Mouse (Mus musculus): ENCODE measurements around the gene Tsku. TPM values are rescaled to one million over a fixed set of nuclear protein-coding genes. Genes with fewer than 3 reads are reported as not detected.

Tsku gene
- total RNA-seq, 2 experiments from 2014 or later, result 2.1 to 2.7 TPM

DNA sequence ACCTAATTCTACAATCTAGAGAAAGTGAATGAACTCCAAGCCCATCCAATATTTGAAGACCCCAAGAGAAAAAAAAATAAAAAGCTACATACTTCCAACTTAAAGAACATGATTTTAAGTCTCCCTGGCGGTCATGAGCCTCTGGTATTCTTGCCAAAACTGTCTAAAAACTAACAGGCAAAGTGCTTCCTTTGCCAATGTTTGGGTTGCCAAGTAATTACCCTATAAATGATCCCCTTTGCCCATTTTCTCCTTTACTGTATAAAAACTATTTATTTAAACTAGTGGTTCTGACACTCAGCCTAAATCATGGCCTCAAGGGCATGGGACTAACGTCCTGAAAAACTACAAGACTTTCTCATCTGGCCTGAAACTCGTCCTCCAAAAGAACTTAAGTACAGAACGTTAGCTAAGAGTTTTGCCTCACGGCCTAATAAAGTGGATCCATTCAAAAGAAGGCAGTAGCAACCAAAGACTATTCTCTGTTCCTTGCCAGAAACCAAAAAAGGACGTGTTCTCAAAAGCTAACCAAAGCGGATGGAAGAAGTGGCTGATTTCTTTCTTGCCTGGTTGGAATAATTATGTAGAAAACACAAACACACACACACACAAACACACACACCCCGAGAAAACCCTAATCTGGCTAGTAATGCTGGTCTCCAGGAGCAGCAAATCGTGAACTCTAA, 53.1 kb downstream of the Tsku start:
- intact Hi-C loops (cut with DNase I), result no loop called here
- no peak for DNase-seq (ENCODE audit: low spot score in 2 of 2)

DNA sequence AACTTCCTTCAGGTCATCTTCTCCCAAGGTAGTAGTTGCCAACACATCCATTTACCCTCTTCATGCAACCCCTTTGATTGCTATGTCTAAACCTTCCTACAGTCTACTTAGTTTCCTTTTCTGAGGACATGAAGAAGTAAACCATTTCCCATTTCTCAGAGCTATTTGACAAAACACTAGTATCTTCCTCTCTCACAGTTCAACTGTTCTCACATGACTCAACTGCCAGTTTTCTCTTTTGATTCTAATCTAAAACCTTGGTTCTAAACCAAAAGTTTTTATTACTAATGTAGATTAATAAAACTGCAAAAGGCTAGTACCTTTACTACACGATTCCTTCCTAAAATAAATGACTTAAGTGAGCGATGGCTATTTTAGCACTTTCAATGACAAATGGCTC, 53.7 kb downstream of the Tsku start:
- DNase-seq (ENCODE audit: low spot score in 2 of 2), result no peak
- intact Hi-C loops (cut with DNase I), result no loop called here

Other genes with a start within 250 kb of the Tsku start
- 10 to 100 TPM in 1 of 2 experiments, 1 to 10 TPM in 1; 9.8 to 11.0 TPM for gene Myo7a, start 241.8 kb downstream of the Tsku start, total RNA-seq (2021)
- gene Omp, start 215.8 kb downstream of the Tsku start, total RNA-seq (2021), result under 1 TPM; 0.64 to 0.87 TPM
- 10 to 100 TPM; 33.4 to 37.9 TPM for gene Capn5, start 183.1 kb downstream of the Tsku start, total RNA-seq (2021)
- gene B3gnt6, start 161.8 kb downstream of the Tsku start, total RNA-seq (2021), result under 1 TPM in 1 of 2 experiments, not detected in 1; 0.27 TPM
- gene Acer3, start 40.1 kb downstream of the Tsku start, total RNA-seq (2021), result 10 to 100 TPM; 20.0 to 26.1 TPM
- gene Gucy2d, start 79.1 kb upstream of the Tsku start, total RNA-seq (2021), result not detected
- 1 to 10 TPM; 7.0 to 7.2 TPM for gene Lrrc32, start 128.0 kb upstream of the Tsku start, total RNA-seq (2021)

Measured in left cerebral cortex, postnatal 25 days (tissue).